Mouse (Mus musculus) cerebellum, adult (tissue): ENCODE data around the gene Xlr4a.
"Not testable (repeated sequence)": the region's sequence is repeated elsewhere in the genome, so short reads cannot be mapped to it uniquely, and the experiment has no call there.

Experiments
- ATAC-seq: cut with Nextera tagmentation; 2 replicates; pipeline ENCODE4 v1.9.2; 2017; ENCODE audit warnings: mild to moderate bottlenecking, moderate library complexity, mixed read lengths; ENCODE audit not compliant: insufficient number of reproducible peaks, low FRiP score, low TSS enrichment

Xlr4a gene

DNA sequence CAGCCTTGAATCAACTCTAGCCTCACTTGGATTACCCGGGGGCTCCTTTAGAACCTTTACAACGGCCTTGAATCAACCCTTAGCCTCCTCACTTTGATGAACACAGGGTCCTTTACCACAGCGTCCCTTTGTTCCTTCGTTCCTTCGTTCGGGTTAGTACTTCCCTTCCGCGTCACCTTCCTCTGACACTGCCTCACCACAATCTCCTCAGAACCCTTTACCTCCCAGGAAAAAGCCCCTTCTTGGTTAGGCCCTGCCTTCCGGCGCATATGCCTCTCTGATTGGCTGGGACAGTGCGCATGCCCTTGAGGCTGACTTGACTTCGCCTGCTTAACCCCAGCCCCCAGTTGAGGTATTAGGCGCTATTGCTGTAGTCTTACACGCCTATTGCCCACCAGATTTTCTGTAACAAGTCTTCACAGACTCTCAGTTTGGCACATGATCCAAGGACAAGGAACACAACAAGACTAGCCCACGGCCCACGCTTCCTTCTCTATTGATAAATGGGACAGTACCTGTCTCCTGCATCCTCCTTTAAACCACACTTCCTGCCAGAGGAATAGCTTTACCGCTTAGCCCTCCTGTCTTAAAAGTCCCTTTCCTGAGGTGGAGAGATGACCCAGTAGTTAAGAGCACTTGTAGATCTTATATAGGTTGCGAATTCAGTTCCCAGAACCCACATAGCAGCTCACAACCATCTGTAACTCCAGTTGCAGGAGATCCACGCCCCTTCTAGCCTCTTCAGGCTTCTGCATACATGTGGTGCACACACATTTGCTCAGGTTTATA, at the start of gene Xlr4a:
Xlr4a (minus strand) TSS at position 212 of the 789 bp plus-strand sequence.
- ATAC-seq: not testable (repeated sequence)

DNA sequence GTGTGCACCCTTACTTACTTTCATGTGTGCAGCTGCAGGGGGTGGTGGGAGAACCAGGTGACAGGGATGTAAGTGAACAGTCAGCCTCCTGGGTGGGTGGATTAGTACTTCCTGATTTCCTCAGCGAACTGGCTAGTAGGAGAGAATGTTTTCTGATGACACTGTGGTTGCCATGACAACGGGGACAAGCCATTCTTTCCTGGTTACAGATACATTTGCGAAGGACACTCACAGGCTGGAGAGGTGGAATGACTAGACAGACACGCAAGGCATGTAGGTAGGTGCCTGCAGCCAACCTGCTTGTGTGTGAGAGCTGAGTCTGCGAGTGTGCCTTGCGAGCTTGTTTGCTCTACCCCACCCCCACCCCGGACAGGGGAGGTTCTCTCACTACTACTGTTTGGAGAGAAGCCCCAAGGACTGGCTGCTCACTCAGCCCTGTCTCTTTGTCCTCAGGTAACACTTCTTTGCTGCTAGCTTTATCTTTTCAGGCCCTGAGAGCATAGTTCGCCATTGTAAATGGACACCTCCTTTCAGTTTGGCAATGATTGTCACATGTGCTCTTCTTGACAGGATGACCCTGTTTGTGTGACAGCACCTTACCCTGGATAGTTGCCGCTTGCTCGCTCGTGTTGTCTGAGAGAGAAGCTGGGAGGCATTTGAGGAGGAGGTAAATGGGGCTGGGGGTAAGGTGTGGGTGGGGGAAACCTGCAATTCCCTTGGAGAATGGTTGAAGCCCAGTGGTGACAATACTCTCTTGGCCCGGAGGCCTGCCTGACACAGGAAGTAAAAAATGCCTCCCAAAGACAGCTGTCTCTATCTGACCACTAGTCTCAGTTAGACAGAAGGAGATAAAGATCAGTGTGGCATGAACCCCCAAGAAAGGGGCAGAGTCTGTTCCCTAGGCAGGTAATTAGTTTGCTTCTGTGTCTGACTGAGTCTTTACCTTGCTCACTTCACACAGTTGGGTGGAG, 40.9 kb upstream of the Xlr4a start:
- not testable (repeated sequence) for ATAC-seq

DNA sequence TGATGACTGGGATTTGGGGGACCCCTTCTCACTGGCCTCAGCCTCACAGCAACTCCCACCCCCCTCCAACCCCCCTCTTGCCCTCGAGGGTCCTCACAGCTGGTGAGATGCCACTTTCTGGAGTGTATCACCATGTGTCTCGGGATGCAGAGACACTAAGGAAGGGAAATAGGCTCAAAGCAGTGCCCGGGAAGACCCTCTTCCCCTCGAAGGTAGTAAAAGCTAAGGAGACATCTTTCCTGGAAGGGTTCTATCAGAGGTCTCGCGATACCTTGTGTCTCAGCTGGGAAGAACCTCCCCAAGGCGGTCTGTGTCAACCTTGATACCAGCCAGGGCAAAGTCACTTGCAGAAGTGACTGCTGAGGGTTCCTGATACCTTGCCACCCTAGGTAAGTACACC, 34.5 kb upstream of the Xlr4a start, which contains the start of gene Gm14685:
Gm14685 (plus strand) TSS at position 301 of the 400 bp plus-strand sequence.
- not testable (repeated sequence) for ATAC-seq

DNA sequence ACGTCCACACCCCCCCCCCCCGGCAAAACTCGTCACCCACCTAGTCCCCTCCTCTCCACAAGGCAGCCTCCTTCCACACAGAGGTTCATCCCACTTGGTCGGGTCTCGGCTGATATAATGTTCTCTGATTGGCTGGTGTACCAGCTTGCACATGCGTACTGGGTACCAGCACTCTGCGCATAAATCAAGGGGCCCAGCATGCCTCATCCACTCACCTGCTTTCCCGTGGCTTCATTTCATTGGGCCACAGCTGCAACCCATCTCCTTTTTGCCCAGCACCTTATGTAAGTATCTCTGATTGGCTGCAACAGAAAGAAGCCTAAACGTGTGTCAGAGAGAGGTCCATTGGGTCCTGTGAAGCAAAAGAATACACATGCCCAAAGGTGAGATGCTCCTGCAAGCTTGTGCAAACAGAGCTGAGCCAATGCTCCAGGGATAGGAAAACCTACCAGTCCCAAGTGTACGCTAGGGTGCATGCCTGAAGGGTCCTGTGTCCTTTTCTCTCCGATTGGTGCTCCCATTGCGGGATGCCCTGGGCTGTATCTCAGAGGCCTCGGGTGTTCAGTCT, 14.7 kb upstream of the Xlr4a start, which contains the start of gene Xlr3a:
Xlr3a (minus strand) TSS at position 155 of the 568 bp plus-strand sequence.
- ATAC-seq: not testable (repeated sequence)

DNA sequence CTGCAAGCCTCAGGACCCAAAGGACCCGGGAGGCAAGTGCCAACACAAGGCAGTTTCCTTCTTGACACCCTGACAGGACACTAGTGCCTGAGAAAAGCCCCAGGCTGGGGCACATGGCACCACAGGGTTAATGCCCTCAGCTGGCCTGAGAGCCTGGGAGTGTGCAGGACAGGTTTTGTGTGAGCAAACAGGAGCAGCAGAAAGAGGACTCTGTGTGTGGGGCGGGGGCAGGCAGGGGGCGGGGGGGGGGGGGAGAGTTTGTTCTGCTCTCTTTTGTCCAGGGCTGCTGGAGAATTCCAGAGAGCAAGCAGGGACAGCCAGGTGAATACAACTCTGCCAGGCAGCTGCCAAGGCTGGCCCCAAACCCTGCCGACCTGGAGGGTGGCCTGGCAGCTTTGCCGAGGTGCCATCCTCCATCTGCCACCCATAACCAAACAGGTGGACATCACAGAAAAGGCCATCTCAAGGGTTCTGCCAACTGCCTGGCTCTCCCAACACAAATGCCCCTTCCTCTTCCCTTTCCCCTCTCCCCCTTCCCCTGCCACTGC, 15.4 kb downstream of the Xlr4a start:
- peak; percentile 79; the same call in 1 of the 2 replicates for ATAC-seq

DNA sequence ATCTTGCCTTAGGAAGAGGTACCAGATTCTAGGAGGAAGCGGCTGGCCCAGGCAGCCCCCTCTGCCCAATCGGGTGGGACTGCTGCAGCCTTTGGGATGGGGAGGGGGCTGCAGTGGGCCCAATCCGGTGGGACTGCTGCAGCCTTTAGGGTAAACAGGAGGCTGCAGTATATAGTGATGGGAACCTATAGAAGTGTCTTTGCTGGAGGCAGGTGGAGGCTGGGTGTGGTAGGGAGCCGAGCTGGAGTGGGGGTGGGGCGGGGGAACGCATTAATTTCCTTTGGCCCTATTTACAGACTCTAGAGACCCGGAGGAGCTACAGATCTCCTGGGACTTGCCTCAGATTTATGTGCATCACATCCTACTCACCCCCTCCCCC, 17.9 kb downstream of the Xlr4a start, which contains the start of gene Pnma3:
Pnma3 (plus strand) TSS at position 373 of the 379 bp plus-strand sequence.
- no peak for ATAC-seq

DNA sequence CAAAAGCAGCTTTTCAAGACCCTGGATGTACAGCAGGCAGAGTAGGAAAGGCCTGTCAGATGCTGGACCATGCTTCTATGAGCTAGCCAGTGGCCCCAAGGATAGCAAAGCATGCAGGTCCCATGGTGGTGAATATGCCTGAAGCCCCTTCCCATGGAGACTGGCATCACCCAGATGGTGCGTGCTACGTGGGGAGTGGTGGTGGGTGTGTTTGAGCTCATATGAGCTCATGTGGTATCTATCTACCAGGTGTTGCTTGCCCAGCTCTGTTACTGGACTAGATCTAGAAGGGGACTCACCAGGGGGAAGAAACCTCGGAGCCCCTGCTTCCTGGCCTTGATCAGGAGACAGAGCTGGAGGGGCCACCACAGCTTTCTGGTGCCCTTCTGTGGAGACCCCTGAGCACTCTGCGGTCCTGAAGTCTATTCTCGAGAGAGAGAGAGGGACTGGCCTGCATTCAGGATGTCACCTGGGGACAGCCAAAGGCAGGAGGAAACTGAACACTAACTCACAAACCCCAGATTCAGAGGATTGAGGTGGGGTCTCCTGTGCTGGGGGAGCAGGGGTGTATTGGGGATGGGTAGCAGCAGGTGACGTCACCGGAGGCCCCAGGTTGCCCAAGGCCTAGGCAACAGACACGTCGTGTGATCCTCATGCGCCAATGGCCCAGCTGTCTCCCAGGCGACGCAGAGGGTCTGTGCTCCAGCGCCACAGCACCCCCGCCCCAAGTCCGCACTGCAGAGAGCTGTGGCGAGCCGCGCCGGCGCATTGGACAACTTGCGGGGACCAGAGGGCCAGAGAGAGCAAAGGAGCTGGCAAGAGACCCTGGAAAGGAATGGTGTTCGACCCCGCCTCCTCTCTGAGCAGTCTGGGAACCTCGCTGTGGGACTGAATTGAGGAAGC, 18.5 kb downstream of the Xlr4a start:
- no peak; the same call in 1 of the 2 replicates for ATAC-seq

DNA sequence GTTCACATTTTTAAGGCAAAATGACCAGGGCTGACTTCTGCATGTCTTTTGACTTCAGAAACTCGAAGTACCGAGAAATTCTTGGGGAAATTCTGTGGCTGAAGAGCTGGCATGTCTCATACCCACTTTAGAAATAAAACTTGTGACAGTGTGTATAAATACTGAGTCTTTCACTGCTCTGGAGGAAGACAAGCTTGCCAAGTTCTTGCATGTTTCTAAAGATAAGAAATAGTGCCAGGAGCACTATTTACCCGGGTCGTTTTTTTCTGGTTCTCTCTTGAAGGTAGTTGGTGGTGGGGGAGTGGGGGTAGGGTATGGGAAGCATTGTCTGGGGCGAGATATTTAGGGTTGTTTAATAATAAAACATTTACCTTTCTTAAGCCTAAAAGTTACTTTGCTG, 20.0 kb downstream of the Xlr4a start:
- no peak for ATAC-seq

DNA sequence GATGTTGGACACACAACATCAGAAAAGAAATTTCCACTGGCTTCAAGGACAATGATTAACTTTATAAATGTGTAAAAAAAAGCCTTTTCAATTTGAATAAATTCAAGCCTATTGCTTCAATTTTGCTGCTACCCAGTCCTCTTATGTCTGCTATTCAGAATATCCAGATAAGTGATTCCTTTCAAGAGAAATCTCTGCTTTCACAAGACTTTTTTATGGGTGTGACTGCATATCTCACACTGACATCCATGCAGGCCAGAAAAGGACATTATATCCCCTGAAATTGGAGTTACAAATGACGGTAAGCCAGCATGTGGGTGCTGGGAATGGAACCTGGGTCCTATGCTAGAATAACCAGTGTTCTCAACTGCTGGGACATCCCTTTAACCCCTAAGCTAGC, 20.8 kb downstream of the Xlr4a start:
- ATAC-seq: no peak

DNA sequence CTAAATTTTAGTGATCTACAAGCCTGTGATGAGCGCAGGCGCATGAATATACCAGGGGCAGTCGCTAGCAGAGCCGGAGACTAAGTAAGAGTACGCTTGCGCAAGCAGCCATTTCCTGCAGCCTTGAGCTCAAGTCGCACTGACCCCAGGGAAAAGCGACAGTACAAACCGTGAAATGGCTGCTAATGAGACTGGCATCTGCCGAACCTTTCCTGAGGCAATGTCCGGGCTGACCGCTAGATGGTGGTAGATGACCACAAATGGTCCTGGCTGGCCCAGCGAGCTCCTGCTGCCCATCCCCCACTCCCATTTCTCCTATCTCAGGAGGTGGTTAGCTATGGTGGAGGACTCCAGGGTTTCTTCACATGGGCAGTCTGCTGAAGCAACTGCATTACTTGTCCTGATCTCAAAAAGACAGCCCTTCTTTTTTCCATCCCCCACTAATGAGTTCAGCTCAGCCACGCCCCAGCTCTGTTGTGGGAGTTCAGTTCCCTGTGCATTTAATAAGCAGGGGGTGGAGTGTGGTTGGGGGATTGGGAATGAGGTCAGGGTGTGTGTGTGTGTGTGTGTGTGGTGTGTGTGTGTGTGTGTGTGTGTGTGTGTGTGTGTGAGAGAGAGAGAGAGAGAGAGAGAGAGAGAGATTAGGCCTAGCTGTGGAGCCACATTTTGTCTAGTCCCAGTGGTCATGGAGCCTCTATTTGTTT, 28.3 kb downstream of the Xlr4a start:
- peak; percentile 99 for ATAC-seq

DNA sequence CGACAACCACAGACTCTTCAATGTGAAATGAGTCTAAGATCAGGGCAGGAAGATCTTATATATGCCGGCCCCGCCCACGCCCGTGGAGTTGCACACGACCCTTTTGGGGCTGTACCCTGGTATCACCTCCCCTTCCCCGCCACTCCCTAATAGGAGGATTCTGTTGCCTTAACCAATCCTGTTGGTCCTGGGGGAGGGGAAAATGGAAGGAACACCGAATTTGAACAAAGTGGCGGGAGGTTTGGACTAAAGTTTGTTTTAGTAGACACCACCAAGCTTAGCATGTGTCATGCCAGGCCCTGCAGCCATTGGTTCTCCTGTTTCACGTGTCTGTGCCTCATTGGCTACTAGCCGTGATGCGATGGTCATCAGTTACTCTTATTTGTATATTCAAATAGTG, 42.6 kb downstream of the Xlr4a start:
- ATAC-seq: no peak

DNA sequence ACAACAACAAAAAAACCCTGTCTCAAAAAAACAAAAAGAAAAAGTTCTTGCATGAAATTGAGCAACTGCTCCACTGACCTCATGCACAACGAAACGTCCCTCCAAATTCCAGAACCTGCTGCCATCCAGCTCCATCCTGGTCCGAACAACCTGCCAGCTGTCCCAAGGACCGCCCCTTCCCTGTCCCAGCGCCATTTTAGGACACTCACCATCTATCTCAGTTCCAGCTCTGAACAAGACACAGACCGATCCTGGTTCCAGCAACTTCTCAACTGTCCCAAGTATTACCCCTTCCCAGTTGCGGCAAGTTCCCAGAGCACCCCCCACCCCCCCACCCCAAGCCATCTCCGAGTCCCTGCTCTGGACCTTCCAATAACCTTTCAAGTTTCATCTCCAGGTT, 43.4 kb downstream of the Xlr4a start:
- no peak for ATAC-seq

DNA sequence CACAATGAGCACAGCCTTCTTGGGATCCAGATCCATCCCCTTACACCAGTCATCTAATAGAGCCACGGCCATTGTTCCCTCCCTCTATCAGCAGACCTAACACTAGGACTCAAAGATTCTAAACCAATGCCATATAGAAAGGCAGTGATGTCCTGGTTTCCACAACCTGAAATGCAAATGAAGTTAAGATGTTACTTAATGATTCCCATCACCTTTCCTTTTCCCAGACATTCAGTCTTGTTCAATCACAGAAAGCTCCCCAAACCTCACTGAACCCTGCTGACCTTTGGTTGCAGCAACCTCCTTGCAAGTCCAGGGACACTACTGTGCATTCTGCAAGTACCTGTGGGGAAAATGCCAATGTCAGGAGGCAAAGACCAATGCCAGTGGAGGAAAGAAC, 45.3 kb downstream of the Xlr4a start, which contains the start of gene Pnma5:
Pnma5 (minus strand) TSS at position 101 of the 400 bp plus-strand sequence.
- ATAC-seq: no peak
